Mouse (Mus musculus): ENCODE results near the gene Rpl3. TPM values are rescaled to one million over a fixed set of nuclear protein-coding genes. Genes with fewer than 3 reads are reported as not detected.

Gene Rpl3
- polyA plus RNA-seq, 3 experiments from 2014 or later = 2,844 to 4,969 (median 3,861) TPM

DNA sequence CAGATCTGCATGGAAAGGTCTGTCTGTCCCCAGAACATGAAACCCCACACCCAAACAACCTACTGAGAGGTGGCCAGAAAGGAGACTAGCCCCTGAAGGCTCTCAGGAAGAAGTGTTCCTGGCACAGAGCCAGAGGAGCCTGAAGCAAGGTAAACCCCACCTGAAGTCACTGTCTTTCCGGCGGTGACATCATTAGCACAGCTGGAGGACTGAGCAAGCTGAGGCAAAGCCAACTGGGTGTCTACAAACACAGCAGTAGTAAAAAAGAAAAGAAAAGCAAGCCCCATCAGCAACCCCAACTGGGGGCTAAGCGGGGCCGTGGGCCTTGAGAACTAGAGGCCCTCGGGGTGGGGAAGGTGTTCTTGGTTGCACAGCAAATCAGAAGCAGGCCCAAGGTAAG is 26.7 kb downstream of the Rpl3 start:
- no peak for ATAC-seq

DNA sequence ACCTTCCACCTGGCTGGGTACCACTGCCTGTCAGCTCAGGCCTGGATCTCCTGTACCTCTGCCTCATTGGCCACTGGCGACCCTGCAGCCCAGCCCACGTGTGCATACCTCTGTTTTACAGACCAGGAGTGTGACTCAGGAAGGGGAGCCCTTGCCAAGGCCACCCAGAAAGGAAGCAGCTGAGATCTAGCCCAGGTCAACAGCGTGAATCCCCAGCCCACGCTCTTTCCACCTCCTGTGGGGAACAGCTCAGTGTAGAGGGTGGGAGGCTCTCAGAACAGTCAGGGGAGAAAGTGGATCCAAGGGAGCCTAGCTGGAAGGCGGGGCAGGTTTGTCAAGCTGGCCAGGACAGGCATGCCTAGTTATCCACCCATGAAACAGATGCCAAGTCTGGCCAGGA is 28.8 kb downstream of the Rpl3 start:
- no peak for ATAC-seq

- ATAC-seq = no peak
Observed at GRCm38 (mm10) chr15:80062339-80062738, 29.3 kb downstream of the Rpl3 start.

GRCm38 (mm10) chr15:80061071-80061550 is 30.6 kb downstream of the Rpl3 start:
- ATAC-seq = peak; percentile 82

DNA sequence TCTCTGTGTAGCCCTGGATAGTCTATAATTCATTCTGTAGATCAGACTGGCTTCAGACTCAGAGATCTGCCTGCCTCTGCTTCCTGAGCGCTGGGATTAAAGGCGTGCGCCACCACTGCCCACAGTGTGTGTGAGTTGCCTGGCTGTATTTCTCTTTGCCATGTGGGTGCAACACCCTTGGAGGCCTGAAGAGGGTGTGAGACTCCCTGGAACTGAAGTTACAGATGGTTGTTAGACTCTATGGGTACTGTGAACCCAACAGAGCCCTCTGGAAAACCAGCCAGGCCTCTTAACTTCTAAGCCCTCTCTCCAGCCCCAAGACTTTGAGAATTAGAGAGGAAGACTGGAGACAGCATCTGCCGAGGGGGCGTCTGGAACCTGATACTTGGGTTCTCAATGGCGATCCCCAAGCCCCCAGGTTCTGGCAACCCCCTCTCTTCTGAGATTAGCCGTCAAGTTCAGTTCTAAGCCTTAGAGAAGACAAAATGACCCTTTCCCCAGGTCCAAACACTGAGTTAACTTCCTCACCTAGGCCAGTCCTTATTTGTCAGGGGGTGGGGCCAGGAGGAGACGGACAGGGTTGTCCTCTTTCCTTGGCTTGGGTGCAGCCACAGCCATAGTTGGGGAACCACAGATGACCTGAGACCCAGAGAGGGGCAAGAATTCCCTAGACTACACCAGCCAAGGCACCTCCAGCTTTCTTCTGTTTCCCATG is 31.2 kb downstream of the Rpl3 start:
- no peak for ATAC-seq

GRCm38 (mm10) chr15:80059606-80060005 is 32.1 kb downstream of the Rpl3 start:
- ATAC-seq = no peak

DNA sequence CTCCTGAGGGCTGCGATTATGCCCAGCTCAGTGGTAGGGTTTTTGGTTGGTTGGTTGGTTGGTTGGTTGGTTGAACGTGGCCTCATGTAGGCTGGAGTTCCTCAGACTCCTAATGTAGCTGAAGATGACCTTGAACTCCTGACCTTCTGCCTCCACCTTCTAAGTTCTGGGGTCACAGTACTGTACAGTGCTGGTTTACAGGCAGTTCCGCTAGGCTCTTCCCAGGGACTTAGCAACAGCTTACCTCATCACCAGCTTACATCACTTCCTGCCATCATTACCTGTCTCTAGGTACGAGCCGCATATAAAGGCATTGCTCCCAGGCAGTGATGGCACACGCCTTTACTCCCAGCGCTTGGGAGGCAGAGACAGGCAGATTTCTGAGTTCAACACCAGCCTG is 33.5 kb downstream of the Rpl3 start:
- no peak for ATAC-seq

DNA sequence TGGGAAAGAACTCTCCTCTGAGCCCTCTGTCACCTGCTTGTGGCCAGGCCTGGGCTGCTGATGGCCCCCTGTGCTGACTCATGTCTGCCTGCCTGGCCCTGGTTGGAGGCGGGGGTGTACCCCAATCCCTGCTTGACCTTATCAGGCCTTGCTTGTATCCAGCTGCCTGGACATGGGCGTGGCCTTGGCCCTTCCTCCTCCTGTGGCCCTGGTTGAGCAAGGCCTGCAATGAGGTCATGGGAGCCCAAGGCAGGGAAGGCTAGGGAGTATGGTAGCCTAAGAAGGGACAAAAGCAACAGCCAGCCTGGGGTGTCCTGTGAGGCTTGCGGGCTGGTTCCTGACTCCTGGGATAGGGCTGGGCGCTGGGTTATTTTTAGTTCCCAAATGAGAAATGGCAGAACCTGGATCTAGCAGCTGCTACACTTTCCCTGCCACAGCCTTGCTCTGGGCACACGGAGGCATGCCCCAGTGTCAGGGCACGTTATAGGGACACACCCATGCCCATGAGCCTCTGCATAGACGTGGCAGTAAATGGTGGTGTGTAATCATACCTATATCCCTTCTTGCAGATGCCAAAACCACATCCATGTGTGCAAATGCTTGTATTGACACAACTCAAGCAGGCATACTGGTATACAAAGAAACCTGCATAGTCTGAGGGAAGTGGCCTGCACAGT is 37.5 kb downstream of the Rpl3 start:
- no peak for ATAC-seq

- no peak for ATAC-seq
Observed at GRCm38 (mm10) chr15:80053381-80054033, 38.2 kb downstream of the Rpl3 start.

- peak; percentile 63 for ATAC-seq
Observed at GRCm38 (mm10) chr15:80051782-80052181, 39.9 kb downstream of the Rpl3 start.

- ATAC-seq = no peak
Observed at GRCm38 (mm10) chr15:80051092-80051761, 40.4 kb downstream of the Rpl3 start.

GRCm38 (mm10) chr15:80050093-80050492 is 41.6 kb downstream of the Rpl3 start:
- peak; percentile 80 for ATAC-seq

DNA sequence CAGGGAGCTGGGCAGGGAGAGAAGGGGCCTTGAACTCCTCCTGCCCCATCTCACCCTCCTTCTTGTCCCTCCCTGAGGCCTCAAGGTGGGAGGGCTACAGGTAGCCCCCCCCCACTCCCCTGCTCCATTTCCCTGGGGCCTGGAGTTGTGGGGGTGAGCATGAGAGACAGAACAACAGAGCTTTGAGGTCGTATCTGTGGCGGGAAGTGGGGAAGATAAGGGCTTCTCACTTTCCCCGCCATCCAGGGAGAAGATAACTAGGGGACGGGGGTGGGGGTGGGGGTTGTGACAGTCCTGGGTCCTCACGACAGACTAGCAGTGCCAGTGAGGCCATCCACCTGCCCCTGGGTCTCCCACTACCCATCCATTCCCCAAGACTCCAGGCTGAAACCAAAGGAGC is 43.7 kb downstream of the Rpl3 start:
- no peak for ATAC-seq

DNA sequence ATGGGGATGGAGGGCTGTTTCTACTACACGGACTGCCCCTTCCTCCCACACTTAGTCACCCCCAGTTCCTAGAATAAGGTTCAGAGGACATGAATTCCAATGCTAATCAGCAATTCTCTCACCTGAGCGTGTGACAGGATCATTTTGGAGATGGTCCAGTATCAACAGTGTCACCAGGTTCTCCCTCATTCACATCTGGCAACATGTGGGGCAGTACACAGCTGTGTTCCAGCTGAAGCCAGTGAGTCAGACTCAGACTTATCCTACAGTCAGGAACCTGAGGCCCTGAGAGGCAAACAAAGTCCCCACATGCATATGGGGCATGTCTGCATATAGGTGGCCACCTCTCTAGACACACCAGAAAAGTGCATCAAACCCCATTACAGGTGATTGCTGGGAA is 44.4 kb downstream of the Rpl3 start:
- no peak for ATAC-seq

GRCm38 (mm10) chr15:80045749-80046148 is 45.9 kb downstream of the Rpl3 start:
- no peak for ATAC-seq

DNA sequence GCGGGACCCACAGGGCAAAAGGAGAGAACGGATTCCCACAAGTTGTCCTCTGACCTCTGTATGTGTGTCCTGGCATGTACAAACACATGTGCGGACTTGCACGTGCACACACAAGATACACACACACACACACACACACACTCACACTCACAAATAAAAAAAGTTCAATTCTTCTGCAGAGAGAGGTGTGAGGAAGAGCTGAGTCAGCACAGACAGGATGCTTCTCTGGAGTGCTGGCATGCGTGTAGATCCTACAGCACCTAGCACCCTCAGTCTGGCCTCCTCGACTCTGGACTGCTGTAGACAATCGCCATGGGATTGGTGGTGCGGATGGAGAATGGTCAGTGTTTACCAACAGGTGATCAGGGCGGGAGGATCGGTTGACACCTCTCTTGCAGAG is 47.4 kb downstream of the Rpl3 start:
- no peak for ATAC-seq

- ATAC-seq = no peak
Observed at GRCm38 (mm10) chr15:80042152-80042551, 49.5 kb downstream of the Rpl3 start.

GRCm38 (mm10) chr15:80038110-80038391 is 53.6 kb downstream of the Rpl3 start:
- ATAC-seq = no peak

DNA sequence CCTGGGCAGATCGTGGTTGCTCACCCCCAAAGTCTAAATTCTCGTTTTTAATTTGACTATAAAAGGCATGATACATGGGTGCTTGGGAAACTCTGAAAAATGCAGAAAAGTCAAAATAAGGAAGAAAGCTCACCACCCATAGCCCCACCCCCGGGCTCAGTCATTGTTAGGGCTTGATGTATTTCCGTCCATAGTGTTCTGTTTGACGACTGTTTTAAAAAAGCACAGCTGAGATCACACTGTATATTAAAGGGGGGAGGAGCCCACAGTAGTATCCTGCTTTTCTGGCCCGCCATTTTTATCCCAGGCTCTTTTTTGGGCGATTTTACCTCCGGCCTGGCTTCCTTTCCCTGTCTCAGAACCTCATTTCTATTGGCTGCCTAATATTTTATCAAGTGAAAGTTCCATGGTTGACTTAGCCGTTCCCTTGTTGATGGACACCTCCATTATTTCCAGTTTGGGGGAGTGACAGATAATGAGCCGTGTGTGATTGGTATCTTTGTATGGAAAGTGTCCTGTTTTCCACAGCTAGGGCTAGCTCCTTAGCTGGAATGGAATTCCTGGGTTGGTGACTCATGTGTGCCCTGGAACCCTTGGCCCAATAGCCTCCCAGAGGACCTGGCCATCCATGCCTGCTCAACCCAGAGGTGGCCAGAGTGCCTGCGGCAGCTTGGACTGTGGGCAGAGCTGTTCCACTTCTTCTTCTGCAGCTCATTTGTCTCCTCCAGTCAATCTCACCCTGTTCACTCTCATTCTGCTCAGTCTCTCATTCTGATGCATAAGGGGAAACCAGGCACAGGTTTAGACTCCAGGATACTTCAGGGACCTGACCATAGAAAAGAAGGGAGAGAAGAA is 54.2 kb downstream of the Rpl3 start:
- no peak for ATAC-seq

DNA sequence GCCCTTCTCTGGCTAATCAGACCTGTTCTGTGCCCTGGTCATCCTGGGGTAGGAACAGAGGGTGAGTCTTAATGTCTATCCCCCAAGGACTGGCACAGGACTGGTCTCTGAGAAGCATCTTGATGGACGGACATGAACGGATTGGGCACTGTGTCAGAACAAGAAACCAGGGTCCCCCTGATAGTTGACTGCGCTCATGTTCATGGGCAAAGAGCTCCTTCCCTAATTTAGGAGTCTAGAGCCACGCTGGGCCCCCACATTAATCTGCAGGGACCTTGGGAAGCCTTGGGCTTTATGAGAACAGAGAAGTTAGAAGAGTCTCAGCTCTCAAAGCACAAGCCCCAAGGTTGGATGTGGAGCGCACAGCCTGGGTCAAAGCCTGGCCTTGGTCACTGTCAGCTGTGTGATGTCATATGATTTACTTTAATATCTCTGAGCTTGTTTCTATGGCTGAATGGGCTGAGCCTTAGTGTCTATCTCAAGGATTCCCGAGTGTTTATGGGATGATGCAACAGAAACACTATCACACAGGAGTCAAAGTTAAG is 56.3 kb downstream of the Rpl3 start:
- no peak for ATAC-seq

GRCm38 (mm10) chr15:80034913-80035312 is 56.8 kb downstream of the Rpl3 start:
- ATAC-seq = no peak

- ATAC-seq = no peak
Observed at GRCm38 (mm10) chr15:80034366-80034765, 57.3 kb downstream of the Rpl3 start.

Data from inflammation-experienced regulatory T-cells, adult 6 months (primary cell).